Mouse (Mus musculus) bone marrow, adult 2 months (tissue): ENCODE measurements around the gene Hist1h2bf.

Experiments
- CTCF ChIP-seq: fragments of 200-500 bp; IDR thresholded peaks from 2 replicates; pipeline ENCODE4 v1.5.1; 2011; ENCODE audit warnings: low read length, control low read depth; ENCODE audit not compliant: control insufficient read depth, insufficient read depth
- POLR2A ChIP-seq: fragments of 200-500 bp; IDR thresholded peaks from 2 replicates; pipeline ENCODE4 v1.6.1; 2011; ENCODE audit warnings: low read depth, mild to moderate bottlenecking, control low read depth, low read length, borderline replicate concordance; ENCODE audit not compliant: control insufficient read depth

GRCm38 (mm10) chr13:23597957-23598356, 24.0 kb upstream of the Hist1h2bf start:
- peak; percentile 66 for TF ChIP-seq CTCF
- TF ChIP-seq POLR2A, result no peak
